Mouse (Mus musculus) limb, embryonic 14.5 days (tissue): ENCODE data around the gene Dab2. TPM values are rescaled to one million over a fixed set of nuclear protein-coding genes. Genes with fewer than 3 reads are reported as not detected.

Source experiments
- ATAC-seq: fragments of 200-750 bp; cut with Nextera tagmentation; 2 replicates; pipeline ENCODE4 v1.8.0; 2017; ENCODE audit warnings: low read depth, moderate number of reproducible peaks, moderate TSS enrichment; ENCODE audit not compliant: low FRiP score
- DNase-seq: peaks from one replicate; pipeline ENCODE4 v3.0.0-alpha.2; 2015; ENCODE audit warnings: low spot score
- H3K27ac ChIP-seq: fragments of 300-500 bp; sonication (generic); replicated peaks from 2 replicates; pipeline ENCODE4 v1.5.1; 2014; ENCODE audit warnings: low read depth, mild to moderate bottlenecking, low read length, moderate library complexity, mixed read lengths
- H3K27me3 ChIP-seq: fragments of 300-500 bp; sonication (generic); 2 replicates; pipeline ENCODE4 v1.6.1; 2014; ENCODE audit warnings: low read length, mixed read lengths; ENCODE audit not compliant: control insufficient read depth, insufficient read depth
- H3K36me3 ChIP-seq: fragments of 300-500 bp; sonication (generic); 2 replicates; pipeline ENCODE4 v1.6.1; 2014; ENCODE audit warnings: mild to moderate bottlenecking, low read length, moderate library complexity, mixed read lengths; ENCODE audit not compliant: control insufficient read depth, insufficient read depth
- H3K4me1 ChIP-seq: fragments of 300-500 bp; sonication (generic); 2 replicates; pipeline ENCODE4 v1.6.1; 2014; ENCODE audit warnings: antibody characterized with exemption, low read length, mixed read lengths; ENCODE audit not compliant: control insufficient read depth, insufficient read depth
- H3K4me2 ChIP-seq: fragments of 300-500 bp; sonication (generic); replicated peaks from 2 replicates; pipeline ENCODE4 v1.6.1; 2014; ENCODE audit warnings: low read depth, mild to moderate bottlenecking, low read length, moderate library complexity; ENCODE audit not compliant: severe bottlenecking
- H3K4me3 ChIP-seq: fragments of 300-500 bp; sonication (generic); replicated peaks from 2 replicates; pipeline ENCODE4 v1.5.1; 2014; ENCODE audit warnings: low read length
- H3K9ac ChIP-seq: fragments of 300-500 bp; sonication (generic); 2 replicates; pipeline ENCODE4 v1.6.1; 2014; ENCODE audit warnings: mild to moderate bottlenecking, low read depth, low read length, moderate library complexity; ENCODE audit not compliant: severe bottlenecking
- H3K9me3 ChIP-seq: fragments of 300-500 bp; sonication (generic); 2 replicates; pipeline ENCODE4 v1.6.1; 2016; ENCODE audit warnings: low read length; ENCODE audit not compliant: control insufficient read depth
- POLR2A ChIP-seq: fragments of 200-500 bp; IDR thresholded peaks from 2 replicates; pipeline ENCODE4 v1.8.0; 2012; ENCODE audit warnings: inconsistent platforms, mild to moderate bottlenecking, moderate library complexity, borderline replicate concordance; ENCODE audit not compliant: insufficient read depth, insufficient read length; ENCODE audit errors: extremely low read depth
- WGBS: fragments of 180-500 bp; shearing (Covaris S2); extraction: QIAGEN DNeasy Blood & Tissue Kit; methylation state at CpG from one replicate; pipeline ENCODE4 v1.1.7; 2014; 5-methylcytosine and 5-hydroxymethylcytosine counted together
- polyA plus RNA-seq, 2 experiments: library from polyadenylated mRNA; depleted of rRNA in 1 of 2; stranded (reverse) in 1 of 2; unstranded in 1 of 2; fragments of >200 nt; fragmentation: Nextera tagmentation in 1 of 2; extraction: Ambion mirVana in 1 of 2; gene quantifications; 2 replicates each; pipeline versions ENCODE4 v1.2.1 to v1.2.3; 2012 to 2014

Gene Dab2
- polyA plus RNA-seq, 2 experiments: 99.1 to 127 TPM

DNA sequence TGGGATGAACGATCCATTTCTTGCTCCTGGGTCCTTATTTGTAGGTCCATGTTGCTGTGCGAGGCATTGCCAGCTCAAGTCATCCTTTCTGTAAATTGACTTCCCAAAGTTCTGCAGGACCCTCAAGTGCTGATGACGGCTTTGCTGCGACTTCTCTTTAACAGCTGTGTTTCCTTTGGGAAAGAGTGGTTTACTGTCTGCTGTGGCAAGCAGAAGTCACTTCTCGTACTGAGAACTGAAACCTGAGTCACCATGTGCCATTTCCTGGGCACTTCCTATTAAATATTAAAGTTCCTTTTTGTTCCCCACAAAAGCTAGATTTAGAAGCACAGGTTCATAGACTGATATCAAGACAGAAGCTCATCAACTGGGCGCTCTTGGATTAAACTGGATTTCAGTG is 41.8 kb downstream of the Dab2 start:
- no peak overlapping the region for H3K27ac ChIP-seq
- no peak overlapping the region for H3K4me2 ChIP-seq
- H3K9ac ChIP-seq: no peak overlapping the region
- no peaks in the 10 kb centered on the region for H3K9me3 ChIP-seq
- no peaks in the 10 kb centered on the region for H3K4me1 ChIP-seq
- WGBS: 74% methylated on average over 6 of the region's 6 CpGs
- no peak for DNase-seq
- H3K4me3 ChIP-seq: no peak overlapping the region
- H3K36me3 ChIP-seq: no peaks in the 10 kb centered on the region
- no peak for ATAC-seq
- TF ChIP-seq POLR2A: no peak
- H3K27me3 ChIP-seq: no peaks in the 10 kb centered on the region

DNA sequence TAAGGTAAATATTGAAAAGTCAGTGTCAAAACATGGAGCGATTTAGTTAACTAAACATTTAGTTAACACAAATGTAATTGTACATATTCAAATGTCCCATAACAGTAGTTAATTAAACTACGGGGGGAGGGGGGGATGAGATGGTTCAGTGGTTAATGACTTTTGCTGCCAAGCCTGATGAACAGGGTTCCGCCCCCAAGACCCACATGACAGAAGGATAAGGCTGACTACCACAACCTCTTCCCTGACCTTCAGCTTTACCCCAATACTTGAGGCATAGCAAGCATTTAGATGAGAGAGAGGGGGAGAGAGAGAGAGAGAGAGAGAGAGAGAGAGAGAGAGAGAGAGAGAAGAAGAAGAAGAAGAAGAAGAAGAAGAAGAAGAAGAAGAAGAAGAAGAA is 54.3 kb downstream of the Dab2 start:
- no peak for DNase-seq
- no peaks in the 10 kb centered on the region for H3K4me1 ChIP-seq

DNA sequence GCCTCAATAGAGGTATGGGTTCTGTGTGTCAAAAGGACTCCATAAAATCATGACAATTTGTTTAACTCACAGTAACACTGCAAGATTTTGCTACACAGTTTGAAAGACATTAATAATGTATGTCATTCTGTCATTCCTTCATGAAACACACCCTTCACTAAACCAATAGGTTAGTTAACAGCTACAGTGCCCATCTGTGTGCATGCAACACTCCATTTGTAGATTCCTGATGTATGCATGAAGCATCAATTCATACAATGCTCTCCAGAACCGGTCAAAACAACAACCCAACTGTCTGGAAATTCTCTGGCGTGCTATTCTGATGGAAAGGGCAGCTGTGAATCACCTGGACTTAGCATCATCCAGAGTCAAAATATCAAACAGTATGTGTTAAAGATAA is 60.3 kb downstream of the Dab2 start:
- TF ChIP-seq POLR2A: no peak
- no peak for DNase-seq
- Histone ChIP-seq H3K9me3 (no peaks in the 10 kb centered on the region), H3K4me2 (no peak overlapping the region), H3K4me3 (no peak overlapping the region), H3K4me1 (no peaks in the 10 kb centered on the region), H3K27ac (no peak overlapping the region), H3K36me3 (no peaks in the 10 kb centered on the region), H3K9ac (no peak overlapping the region), H3K27me3 (no peaks in the 10 kb centered on the region)
- WGBS: 89% methylated on average over 2 of the region's 2 CpGs
- ATAC-seq: no peak

More for the DNA sequence above, 54.3 kb downstream of the Dab2 start:
- TF ChIP-seq POLR2A: no peak
- Histone ChIP-seq H3K36me3 (no peaks in the 10 kb centered on the region), H3K4me2 (no peak overlapping the region), H3K9me3 (no peaks in the 10 kb centered on the region), H3K27me3 (no peaks in the 10 kb centered on the region), H3K9ac (no peak overlapping the region), H3K4me3 (no peak overlapping the region), H3K27ac (no peak overlapping the region)
- no peak for ATAC-seq
- WGBS: 88% methylated on average over 3 of the region's 3 CpGs

DNA sequence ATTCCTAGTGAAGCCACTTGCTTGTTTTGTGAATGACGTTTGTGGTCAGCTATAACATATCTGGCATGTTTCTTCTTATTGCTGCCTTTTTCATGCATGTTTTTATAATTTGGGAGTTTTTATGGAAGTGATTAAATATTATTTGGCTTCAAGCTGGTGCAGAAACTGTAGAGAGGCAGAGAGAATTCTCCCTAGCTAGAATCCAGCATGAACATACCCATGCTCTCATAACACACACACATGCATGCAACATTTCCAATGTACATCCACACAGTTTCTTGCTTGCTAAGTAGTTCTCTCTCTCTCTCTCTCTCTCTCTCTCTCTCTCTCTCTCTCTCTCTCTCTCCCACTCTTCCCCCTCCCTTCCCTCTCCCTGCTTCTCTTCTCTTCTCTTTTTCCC is 70.4 kb downstream of the Dab2 start:
- ATAC-seq (no peak), DNase-seq (peak; percentile 58)
- TF ChIP-seq POLR2A: no peak
- Histone ChIP-seq H3K4me1 (peaks cover 9% of the 10 kb centered on the region), H3K27me3 (no peaks in the 10 kb centered on the region), H3K9me3 (no peaks in the 10 kb centered on the region), H3K36me3 (no peaks in the 10 kb centered on the region), H3K4me3 (no peak overlapping the region), H3K27ac (0 out of 2 replicates have a peak overlapping the region, but pooled peaks have one; percentile 67), H3K4me2 (no peak overlapping the region), H3K9ac (no peak overlapping the region)
- 15% methylated on average over 1 of the region's 1 CpGs for WGBS

DNA sequence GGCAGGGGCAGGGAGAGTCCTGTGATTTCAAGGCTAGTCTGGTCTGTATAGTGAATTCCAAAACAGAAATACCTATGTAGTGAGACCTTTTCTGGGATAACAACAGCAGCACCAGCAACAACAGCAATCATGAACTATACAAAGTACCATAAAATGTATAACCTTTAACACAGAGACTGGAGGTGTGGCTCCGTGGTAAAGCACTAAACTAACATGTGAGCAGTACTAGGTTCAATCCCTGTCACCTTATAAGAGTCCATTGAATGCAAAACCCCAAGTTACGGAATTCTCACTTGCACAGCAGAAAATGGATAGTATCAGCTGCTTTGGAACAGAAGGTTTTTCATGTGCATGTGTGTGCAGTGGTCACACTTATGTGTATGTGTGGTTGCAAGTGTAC is 71.9 kb downstream of the Dab2 start:
- H3K4me1 ChIP-seq: peaks cover 9% of the 10 kb centered on the region
- no peak overlapping the region for H3K4me3 ChIP-seq
- H3K27ac ChIP-seq: no peak overlapping the region
- no peaks in the 10 kb centered on the region for H3K9me3 ChIP-seq
- no peaks in the 10 kb centered on the region for H3K27me3 ChIP-seq
- no peaks in the 10 kb centered on the region for H3K36me3 ChIP-seq
- H3K9ac ChIP-seq: no peak overlapping the region
- DNase-seq (no peak), ATAC-seq (no peak)
- no peak for TF ChIP-seq POLR2A
- WGBS: 78% methylated on average over 2 of the region's 2 CpGs
- no peak overlapping the region for H3K4me2 ChIP-seq

DNA sequence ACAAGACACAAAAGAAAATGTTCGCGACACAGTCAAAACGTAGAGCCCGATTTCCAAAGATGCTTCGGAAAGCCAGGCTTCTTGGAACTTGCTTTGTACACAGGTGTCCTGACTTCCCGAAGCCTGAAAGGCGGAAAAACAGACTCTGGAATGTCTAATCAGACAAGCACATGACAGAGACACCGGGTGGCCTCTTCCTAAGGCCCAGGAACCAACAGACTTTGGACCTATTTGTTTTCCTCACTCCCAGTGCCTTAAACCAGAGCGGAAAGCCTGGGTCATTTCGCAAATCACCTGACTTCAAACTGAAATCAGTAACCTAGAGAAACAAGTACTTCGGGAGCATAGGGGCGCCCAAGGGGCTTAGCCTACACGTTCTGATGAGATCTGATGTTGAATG is 75.4 kb downstream of the Dab2 start:
- 81% methylated on average over 13 of the region's 13 CpGs for WGBS
- TF ChIP-seq POLR2A: no peak
- Histone ChIP-seq H3K4me2 (no peak overlapping the region), H3K27me3 (no peaks in the 10 kb centered on the region), H3K4me1 (no peaks in the 10 kb centered on the region; the same call in 1 of the 2 replicates), H3K4me3 (no peak overlapping the region), H3K36me3 (no peaks in the 10 kb centered on the region), H3K9ac (no peak overlapping the region), H3K9me3 (no peaks in the 10 kb centered on the region), H3K27ac (no peak overlapping the region)
- ATAC-seq: no peak
- no peak for DNase-seq
